Mouse (Mus musculus): Measurements from ENCODE around the gene Dffa. TPM values are rescaled to one million over a fixed set of nuclear protein-coding genes. Genes with fewer than 3 reads are reported as not detected.

Dffa gene
- 18.0 and 21.3 TPM in 2 replicates for polyA plus RNA-seq (2012; rRNA removed; ENCODE audit: low replicate concordance)

DNA sequence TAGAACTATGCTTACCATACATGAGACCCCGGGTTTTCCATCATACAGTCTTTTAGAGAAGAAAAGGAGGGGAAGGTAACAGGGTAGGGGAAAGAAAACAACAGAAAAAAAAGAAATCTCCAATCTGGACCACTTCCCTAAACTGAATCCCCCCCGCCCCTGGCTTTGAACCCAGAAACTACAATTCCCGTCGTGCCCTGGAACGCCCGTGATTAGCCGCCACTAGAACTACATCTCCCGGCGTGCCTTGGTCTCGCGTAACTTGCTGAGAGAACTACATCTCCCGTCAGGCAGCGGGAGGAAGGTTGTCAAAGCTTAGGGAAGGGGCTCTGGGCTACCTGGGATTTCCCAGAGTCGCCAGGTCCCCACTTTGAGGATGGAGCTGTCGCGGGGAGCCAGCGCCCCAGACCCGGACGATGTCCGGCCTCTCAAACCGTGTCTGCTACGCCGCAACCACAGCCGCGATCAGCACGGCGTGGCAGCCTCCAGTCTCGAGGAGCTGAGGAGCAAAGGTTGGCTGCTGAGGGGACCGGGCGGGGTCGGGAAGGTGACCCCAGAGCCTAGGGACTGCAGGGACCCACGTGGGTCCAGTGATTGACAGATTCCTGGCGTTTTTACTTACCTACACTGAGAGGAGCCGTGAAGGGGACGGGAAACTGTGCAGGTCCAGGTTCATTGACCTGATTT, at the start of gene Dffa:
TSS of gene Dffa (plus strand) at position 272 of the 687 bp plus-strand sequence.

GRCm38 (mm10) chr4:149099369-149100017, 4.5 kb upstream of the Dffa start, which contains the start of gene Pex14:
TSS of gene Pex14 (minus strand) at chr4:149099876.

GRCm38 (mm10) chr4:149126663-149127062, 22.7 kb downstream of the Dffa start, which contains the start of gene Cort:
TSS of gene Cort (minus strand) at chr4:149126763.

DNA sequence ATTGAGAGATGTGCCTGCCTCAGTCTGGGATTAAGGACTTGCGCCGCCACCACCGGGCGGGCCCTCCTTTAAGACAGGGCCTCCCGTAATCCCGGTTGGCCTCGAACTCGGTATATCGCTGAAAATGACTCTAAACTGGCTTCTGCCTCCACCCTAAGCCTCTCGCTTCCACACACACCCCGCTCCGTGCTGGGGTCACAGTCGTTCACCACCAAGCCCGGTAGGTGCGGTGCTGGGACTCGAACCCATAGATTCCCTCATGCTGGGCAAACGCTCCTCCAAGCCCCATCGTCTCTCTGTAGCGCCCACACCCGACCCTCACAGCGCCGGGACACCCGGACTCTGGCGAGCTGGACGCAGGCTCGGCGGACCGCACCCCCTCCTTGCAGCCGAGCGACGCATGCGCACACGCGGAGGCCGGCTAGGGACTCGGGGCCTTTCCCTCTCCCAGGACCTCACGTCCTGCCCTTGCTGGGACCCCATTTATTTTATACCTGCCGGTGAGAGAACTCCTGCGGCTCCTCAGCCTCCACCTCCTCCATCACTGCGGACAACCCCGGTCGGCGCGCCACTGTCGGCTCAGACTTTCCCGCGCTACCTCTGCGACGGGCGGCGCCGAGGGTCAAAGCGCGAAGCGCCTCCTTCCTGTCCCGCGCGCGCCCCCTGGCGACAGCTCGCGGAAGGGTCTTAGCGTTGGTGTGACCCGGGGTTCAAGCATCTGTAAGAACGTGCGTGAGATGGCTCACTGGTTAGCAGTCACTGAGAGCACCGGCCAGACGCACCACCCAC, 33.2 kb downstream of the Dffa start, which contains the start of gene Cenps:
TSS of gene Cenps (minus strand) at position 648 of the 789 bp plus-strand sequence.

GRCm38 (mm10) chr4:149166215-149166946, 62.4 kb downstream of the Dffa start, which contains the start of gene Pgd:
TSS of gene Pgd (minus strand) at chr4:149166771.

Other genes with a start within 250 kb of the Dffa start
- 49.4 and 61.0 TPM in 2 replicates for gene Pex14, start 4.3 kb upstream of the Dffa start, polyA plus RNA-seq (2012; rRNA removed; ENCODE audit: low replicate concordance)
- not detected in 2 replicates for gene Cort, start 22.6 kb downstream of the Dffa start, polyA plus RNA-seq (2012; rRNA removed; ENCODE audit: low replicate concordance)
- gene Cenps, start 33.5 kb downstream of the Dffa start, polyA plus RNA-seq (2012; rRNA removed; ENCODE audit: low replicate concordance), result 1.2 and 3.6 TPM in 2 replicates
- gene Pgd, start 62.6 kb downstream of the Dffa start, polyA plus RNA-seq (2012; rRNA removed; ENCODE audit: low replicate concordance), result 413 and 524 TPM in 2 replicates
- 56.1 and 78.6 TPM in 2 replicates for gene Kif1b, start 203.5 kb downstream of the Dffa start, polyA plus RNA-seq (2012; rRNA removed; ENCODE audit: low replicate concordance)